Mouse (Mus musculus) heart, postnatal 0 days (tissue): Measurements from ENCODE around the gene Ccser1.

Experiments
- CTCF ChIP-seq: IDR thresholded peaks from 2 replicates; pipeline ENCODE4 v1.5.1; 2016; ENCODE audit warnings: antibody characterized with exemption, control low read depth, low read depth
- EP300 ChIP-seq: IDR thresholded peaks from 2 replicates; pipeline ENCODE4 v1.6.1; 2016; ENCODE audit warnings: antibody characterized with exemption, low read depth

- TF ChIP-seq CTCF (no peak), EP300 (no peak)
These were observed 72.8 kb downstream of the Ccser1 start for GRCm38 (mm10) chr6:61252912-61253311.
